Mouse (Mus musculus) liver, embryonic 15.5 days (tissue): ENCODE data around the gene Clasrp. TPM values are rescaled to one million over a fixed set of nuclear protein-coding genes. Genes with fewer than 3 reads are reported as not detected.

Experiments used
- ATAC-seq: fragments of 200-750 bp; cut with Nextera tagmentation; 2 replicates; pipeline ENCODE4 v1.8.0; 2017; ENCODE audit warnings: moderate number of reproducible peaks, mild to moderate bottlenecking, moderate library complexity; ENCODE audit not compliant: insufficient read depth
- H3K27ac ChIP-seq: fragments of 300-500 bp; sonication (generic); replicated peaks from 2 replicates; pipeline ENCODE4 v1.5.1; 2015; ENCODE audit warnings: mild to moderate bottlenecking, inconsistent platforms
- H3K27me3 ChIP-seq: fragments of 300-500 bp; sonication (generic); 2 replicates; pipeline ENCODE4 v1.6.1; 2015; ENCODE audit warnings: mild to moderate bottlenecking, inconsistent platforms
- H3K36me3 ChIP-seq: fragments of 300-500 bp; sonication (generic); replicated peaks from 2 replicates; pipeline ENCODE4 v1.6.1; 2015; ENCODE audit warnings: moderate library complexity, mild to moderate bottlenecking, inconsistent platforms
- H3K4me1 ChIP-seq: fragments of 300-500 bp; sonication (generic); replicated peaks from 2 replicates; pipeline ENCODE4 v1.6.1; 2015; ENCODE audit warnings: inconsistent platforms
- H3K4me2 ChIP-seq: fragments of 300-500 bp; sonication (generic); 2 replicates; pipeline ENCODE4 v1.6.1; 2015; ENCODE audit warnings: moderate library complexity, mild to moderate bottlenecking, inconsistent platforms
- H3K4me3 ChIP-seq: fragments of 300-500 bp; sonication (generic); replicated peaks from 2 replicates; pipeline ENCODE4 v1.5.1; 2015; ENCODE audit warnings: mild to moderate bottlenecking, inconsistent platforms
- H3K9ac ChIP-seq: fragments of 300-500 bp; sonication (generic); 2 replicates; pipeline ENCODE4 v1.6.1; 2015; ENCODE audit warnings: moderate library complexity, mild to moderate bottlenecking, inconsistent platforms
- H3K9me3 ChIP-seq: fragments of 300-500 bp; sonication (generic); replicated peaks from 2 replicates; pipeline ENCODE4 v1.6.1; 2016; ENCODE audit warnings: inconsistent platforms
- WGBS: fragments of 180-500 bp; shearing (Covaris S2); methylation state at CpG from one replicate; pipeline ENCODE4 v1.1.7; 2015; ENCODE audit warnings: mixed read lengths; ENCODE audit not compliant: insufficient replicate concordance; 5-methylcytosine and 5-hydroxymethylcytosine counted together
- polyA plus RNA-seq: library from polyadenylated mRNA; unstranded; fragments of >200 nt; fragmentation: Nextera tagmentation; extraction: Ambion mirVana; gene quantifications from 2 replicates; pipeline ENCODE4 v1.2.1, GENCODE M21; 2015

Clasrp gene
- 12.2 and 13.4 TPM in 2 replicates for polyA plus RNA-seq

DNA sequence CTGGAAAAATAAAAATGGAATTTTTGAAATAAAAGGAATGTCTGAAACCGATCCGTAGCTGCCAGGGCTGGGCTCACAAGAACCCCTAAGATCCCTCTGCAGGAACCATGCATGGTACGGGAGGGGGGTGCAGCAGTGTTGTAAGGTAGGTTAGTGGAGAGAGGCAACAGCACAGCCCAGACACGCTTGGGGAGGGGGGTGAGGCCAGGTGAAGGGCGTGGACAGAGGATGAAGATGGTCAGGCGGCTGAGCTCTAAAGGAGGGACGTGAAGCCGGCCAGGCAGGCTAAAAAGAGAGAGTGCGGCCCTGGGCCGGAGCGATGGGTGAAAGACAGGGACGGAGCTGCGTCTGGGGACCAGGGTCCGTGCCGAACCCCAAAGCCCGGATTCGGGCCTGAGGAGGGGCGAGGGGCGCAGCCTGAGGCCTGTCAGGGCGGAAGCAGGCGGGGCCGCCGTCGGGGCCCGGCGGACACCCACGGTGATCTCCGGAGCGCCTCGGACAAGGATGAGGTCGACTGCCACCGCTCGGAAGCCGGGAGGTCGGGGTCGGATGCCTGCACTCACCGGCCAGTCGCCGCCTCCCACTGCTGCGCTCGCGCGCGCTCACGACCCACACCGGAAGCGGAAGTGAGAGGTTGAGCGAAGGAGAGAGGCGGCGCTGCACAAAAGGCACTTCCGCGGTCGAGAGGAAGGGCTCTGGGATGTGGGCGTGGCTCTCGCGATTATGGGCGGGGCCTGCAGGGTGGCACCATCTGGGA is at the start of gene Clasrp:
Gene Clasrp (minus strand): TSS at position 638 of the 757 bp plus-strand sequence.
- peak within 1 kb of the TSS; percentile 96 for H3K9ac ChIP-seq
- no peaks in the 10 kb centered on the region for H3K9me3 ChIP-seq
- peaks cover 34% of the 10 kb centered on the region for H3K4me1 ChIP-seq
- H3K27me3 ChIP-seq: no peaks in the 10 kb centered on the region
- peak; percentile 90 for ATAC-seq
- peaks cover 29% of the 10 kb centered on the region for H3K36me3 ChIP-seq
- peak within 1 kb of the TSS; percentile 94 for H3K4me3 ChIP-seq
- 1% methylated on average over 57 of the region's 57 CpGs for WGBS
- H3K4me2 ChIP-seq: peak within 1 kb of the TSS; percentile 88
- peak within 1 kb of the TSS; percentile 79 for H3K27ac ChIP-seq

DNA sequence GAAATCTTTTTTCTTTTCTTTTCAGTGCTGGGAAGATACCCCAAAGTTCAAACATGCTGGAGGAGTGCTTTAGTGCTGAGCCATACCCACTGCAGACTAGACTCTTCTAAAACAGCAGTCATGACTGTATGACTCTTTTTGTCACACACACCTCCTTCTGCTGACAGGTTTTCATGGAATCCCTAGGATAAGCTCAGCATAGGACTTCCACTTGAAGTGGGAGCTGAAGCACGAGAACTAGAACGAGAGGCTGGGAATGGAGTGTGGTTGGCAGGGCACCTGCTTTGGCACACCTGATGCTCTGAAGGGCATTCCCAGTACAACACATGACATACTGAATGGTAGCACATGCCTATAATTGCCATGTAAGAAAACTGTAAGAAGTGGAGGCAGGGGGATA is 48.3 kb upstream of the Clasrp start:
- H3K4me1 ChIP-seq: peaks cover 21% of the 10 kb centered on the region
- H3K27ac ChIP-seq: no peak overlapping the region
- no peak overlapping the region for H3K4me2 ChIP-seq
- no peak overlapping the region for H3K4me3 ChIP-seq
- H3K9me3 ChIP-seq: no peaks in the 10 kb centered on the region
- no peak for ATAC-seq
- H3K27me3 ChIP-seq: no peaks in the 10 kb centered on the region
- no peak overlapping the region for H3K9ac ChIP-seq
- H3K36me3 ChIP-seq: peaks cover 83% of the 10 kb centered on the region
- WGBS: 85% methylated on average over 2 of the region's 2 CpGs

DNA sequence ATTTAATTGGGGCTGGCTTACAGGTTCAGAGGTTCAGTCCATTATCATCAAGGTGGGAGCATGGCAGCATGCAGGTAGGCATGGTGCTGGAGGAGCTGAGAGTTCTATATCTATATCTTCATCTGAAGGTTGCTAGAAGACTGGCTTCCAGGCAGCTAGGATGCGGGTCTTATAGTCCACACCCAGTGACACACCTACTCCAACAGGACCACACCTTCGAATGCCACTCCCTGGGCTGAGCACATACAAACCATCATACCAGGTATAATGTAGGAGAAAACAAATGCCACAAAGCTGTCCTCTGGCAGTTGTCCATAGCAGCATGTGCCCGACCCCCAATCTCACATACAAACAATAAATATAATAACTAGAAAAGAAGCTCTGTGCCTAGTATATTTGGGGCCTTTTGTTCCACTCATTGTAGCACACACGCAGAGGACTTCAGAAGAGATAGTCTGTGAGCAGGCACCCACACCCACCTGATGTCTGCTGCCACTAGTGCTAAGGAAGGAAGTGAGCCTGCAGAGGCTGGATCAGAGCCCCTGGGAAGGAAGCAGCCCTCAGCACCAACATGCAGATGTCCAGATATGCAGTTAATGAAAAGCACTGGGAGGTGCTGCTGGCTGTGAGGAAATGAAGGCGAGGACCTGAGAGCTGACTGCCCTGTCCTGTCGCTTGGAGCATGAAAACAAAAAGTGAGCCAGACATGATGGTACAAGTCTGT is 46.9 kb upstream of the Clasrp start:
- H3K27ac ChIP-seq: peak overlapping the region; percentile 25; the same call in 1 of the 2 replicates
- peak; percentile 58 for ATAC-seq
- H3K9ac ChIP-seq: no peak overlapping the region

DNA sequence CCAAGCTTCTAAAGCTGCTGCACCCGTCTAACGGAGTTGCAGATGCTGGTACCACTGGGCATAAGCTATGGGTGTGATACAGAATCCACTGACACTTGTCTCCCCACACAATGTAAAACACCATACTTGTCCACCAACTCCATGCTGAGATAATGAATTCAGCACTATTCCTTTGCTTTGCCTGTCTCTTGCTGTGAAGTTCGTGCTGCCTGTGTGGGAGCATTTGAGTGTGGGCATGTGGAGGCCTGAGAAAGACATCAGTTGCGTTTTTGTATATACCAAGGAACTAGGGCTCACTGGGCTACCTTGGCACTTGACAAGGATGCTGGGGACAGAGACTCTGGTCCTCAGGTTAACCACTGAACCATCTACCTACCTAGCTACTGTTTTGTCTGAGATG is 36.9 kb upstream of the Clasrp start:
- Histone ChIP-seq H3K4me3 (no peak overlapping the region), H3K4me2 (no peak overlapping the region), H3K9ac (no peak overlapping the region), H3K36me3 (peaks cover 100% of the 10 kb centered on the region), H3K27me3 (no peaks in the 10 kb centered on the region), H3K27ac (no peak overlapping the region), H3K9me3 (no peaks in the 10 kb centered on the region), H3K4me1 (no peaks in the 10 kb centered on the region)
- no peak for ATAC-seq
- WGBS: 85% methylated on average over 4 of the region's 4 CpGs

More for the DNA sequence above, 46.9 kb upstream of the Clasrp start:
- H3K4me2 ChIP-seq: 0 out of 2 replicates have a peak overlapping the region, but pooled peaks have one; percentile 2
- H3K4me1 ChIP-seq: peaks cover 21% of the 10 kb centered on the region
- H3K9me3 ChIP-seq: no peaks in the 10 kb centered on the region
- 42% methylated on average over 6 of the region's 6 CpGs for WGBS
- H3K36me3 ChIP-seq: peaks cover 93% of the 10 kb centered on the region
- no peak overlapping the region for H3K4me3 ChIP-seq
- H3K27me3 ChIP-seq: no peaks in the 10 kb centered on the region

DNA sequence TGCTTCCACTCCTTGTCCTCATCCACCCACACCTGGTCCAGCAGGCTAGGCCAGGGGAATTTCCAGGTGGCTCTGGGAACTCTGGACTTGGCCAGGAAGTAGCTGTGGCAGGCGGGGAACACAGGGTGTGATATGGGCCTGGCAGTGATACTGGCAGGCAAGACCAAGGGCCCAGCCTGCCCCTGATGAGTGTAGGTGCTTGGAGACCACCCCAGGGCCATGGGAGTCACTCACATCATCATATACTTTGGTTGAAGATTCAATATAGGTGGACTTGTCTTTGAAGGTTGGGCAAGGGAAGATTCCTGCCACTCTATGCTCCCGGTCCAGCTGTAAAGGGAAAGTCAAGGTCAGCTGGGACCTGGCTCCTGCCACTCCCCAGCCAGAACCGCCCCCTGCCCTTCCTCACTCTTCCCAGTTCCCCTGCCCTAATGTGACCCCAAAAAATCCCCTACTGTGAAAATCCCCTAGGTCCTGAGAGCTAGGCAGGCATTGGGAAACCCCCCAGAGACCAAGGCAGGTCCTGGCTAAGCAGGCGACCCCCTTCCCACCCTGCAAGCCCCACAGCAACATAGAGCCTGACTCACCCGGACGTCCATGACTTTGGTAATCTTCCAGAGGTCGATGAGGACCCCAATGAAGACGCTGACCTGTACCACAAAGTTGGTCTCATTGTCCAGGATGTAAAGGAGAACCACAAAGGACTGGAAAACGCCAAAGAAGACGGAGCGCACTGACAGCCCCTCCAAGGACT is 31.0 kb upstream of the Clasrp start:
- ATAC-seq: no peak
- no peak overlapping the region for H3K4me3 ChIP-seq
- H3K9ac ChIP-seq: no peak overlapping the region
- WGBS: 78% methylated on average over 11 of the region's 11 CpGs
- H3K36me3 ChIP-seq: peaks cover 85% of the 10 kb centered on the region
- H3K4me2 ChIP-seq: no peak overlapping the region
- H3K27ac ChIP-seq: no peak overlapping the region
- H3K4me1 ChIP-seq: peaks cover 27% of the 10 kb centered on the region
- no peaks in the 10 kb centered on the region for H3K9me3 ChIP-seq
- no peaks in the 10 kb centered on the region for H3K27me3 ChIP-seq

DNA sequence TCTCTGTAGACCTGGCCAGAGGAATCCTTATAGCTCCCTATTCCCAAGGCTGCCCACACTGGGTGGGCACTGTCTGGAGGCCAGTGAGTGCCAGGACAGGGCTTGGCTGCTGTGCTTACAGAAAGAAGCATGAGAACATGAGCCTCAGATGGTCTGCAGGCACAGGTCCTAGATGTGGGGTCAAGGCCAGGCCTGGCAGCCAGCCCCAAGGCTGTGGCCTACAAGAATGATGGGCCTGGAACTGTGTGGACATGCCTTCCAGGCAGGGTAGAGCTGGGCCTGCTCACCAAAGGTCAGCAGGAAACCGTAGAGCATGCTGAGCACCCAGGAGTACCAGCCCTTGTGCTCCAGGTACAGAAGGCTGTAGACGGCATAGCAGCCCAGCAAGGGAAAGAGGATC is 30.3 kb upstream of the Clasrp start:
- peaks cover 78% of the 10 kb centered on the region for H3K36me3 ChIP-seq
- WGBS: 80% methylated on average over 2 of the region's 2 CpGs

DNA sequence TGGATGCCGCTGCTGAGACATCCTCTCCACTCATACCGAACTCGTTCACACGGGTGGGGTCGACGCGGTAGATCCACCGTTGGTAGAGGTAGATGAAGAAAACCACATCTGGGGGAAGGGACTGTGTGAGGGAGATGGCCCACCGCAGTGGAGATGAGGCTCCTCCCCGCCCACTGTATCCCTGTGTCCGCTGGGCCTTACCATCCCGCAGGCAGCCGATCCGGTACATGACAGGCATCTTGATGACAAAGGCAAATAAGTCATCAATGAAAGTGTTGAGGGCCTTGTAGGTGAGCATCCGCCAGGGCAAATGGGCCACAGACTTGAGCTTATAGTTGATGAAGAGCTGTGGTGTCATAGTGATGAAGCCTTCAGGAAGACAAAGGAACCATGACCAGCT is 29.6 kb upstream of the Clasrp start:
- no peak overlapping the region for H3K4me3 ChIP-seq
- no peak overlapping the region for H3K4me2 ChIP-seq
- H3K9me3 ChIP-seq: no peaks in the 10 kb centered on the region
- peaks cover 71% of the 10 kb centered on the region for H3K36me3 ChIP-seq
- H3K27ac ChIP-seq: no peak overlapping the region
- 73% methylated on average over 15 of the region's 15 CpGs for WGBS
- no peak for ATAC-seq
- no peaks in the 10 kb centered on the region for H3K27me3 ChIP-seq
- H3K9ac ChIP-seq: no peak overlapping the region
- peaks cover 40% of the 10 kb centered on the region for H3K4me1 ChIP-seq

More for the DNA sequence above, 30.3 kb upstream of the Clasrp start:
- Histone ChIP-seq H3K4me2 (no peak overlapping the region), H3K9ac (no peak overlapping the region), H3K9me3 (no peaks in the 10 kb centered on the region), H3K4me3 (no peak overlapping the region), H3K4me1 (peaks cover 33% of the 10 kb centered on the region), H3K27ac (no peak overlapping the region), H3K27me3 (no peaks in the 10 kb centered on the region)
- ATAC-seq: no peak

DNA sequence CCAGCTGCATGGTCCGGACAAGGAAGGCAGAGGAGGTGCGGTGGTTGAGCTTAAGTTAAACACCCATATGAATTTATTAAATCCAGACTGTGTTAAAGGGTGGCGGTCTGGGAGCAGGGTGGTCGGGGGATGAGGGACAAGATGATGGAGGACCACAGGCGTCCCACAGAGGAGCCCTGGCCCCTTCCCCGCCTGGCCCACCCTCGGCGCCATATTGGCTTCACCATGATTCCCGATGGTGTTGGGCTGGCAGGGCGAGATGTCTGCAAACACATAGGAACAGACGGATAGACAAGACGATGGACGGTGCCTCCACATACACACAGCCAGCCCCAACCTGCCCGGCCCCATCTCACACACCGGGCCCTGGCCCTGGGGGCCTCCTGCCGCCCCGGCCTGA is 28.9 kb upstream of the Clasrp start:
- no peak overlapping the region; the same call in 1 of the 2 replicates for H3K9ac ChIP-seq
- H3K4me2 ChIP-seq: peak overlapping the region; percentile 45
- no peak overlapping the region for H3K4me3 ChIP-seq
- peaks cover 47% of the 10 kb centered on the region for H3K4me1 ChIP-seq
- peak overlapping the region; percentile 75 for H3K27ac ChIP-seq
- no peak for ATAC-seq
- H3K36me3 ChIP-seq: peaks cover 64% of the 10 kb centered on the region
- H3K27me3 ChIP-seq: no peaks in the 10 kb centered on the region
- WGBS: 78% methylated on average over 17 of the region's 17 CpGs
- no peaks in the 10 kb centered on the region for H3K9me3 ChIP-seq

DNA sequence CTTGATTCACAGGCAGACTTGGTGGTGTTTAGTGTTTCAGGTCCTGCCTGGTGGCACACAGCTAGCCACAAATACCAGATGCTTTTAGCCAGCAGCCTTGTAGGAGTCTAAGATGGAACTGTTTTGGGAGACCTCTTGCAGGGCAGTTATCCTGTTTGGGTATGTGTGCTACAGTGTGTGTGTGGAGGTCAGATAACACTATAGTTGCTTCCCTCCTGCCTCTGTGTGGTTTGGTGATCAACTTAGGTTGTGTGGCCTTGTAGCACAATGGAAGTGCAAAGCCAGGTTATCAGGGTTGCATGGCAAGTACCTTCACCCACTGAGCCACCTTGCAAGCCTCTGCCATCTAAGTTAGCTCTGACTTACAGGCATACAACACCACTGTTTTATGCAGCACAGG is 28.4 kb upstream of the Clasrp start:
- peak; percentile 61 for ATAC-seq
- peak overlapping the region; percentile 45 for H3K4me2 ChIP-seq
- peak overlapping the region; percentile 75 for H3K27ac ChIP-seq
- no peaks in the 10 kb centered on the region for H3K9me3 ChIP-seq
- H3K4me3 ChIP-seq: no peak overlapping the region
- peaks cover 60% of the 10 kb centered on the region for H3K36me3 ChIP-seq
- peak overlapping the region; percentile 8; the same call in 1 of the 2 replicates for H3K9ac ChIP-seq
- H3K27me3 ChIP-seq: no peaks in the 10 kb centered on the region
- peaks cover 52% of the 10 kb centered on the region for H3K4me1 ChIP-seq

DNA sequence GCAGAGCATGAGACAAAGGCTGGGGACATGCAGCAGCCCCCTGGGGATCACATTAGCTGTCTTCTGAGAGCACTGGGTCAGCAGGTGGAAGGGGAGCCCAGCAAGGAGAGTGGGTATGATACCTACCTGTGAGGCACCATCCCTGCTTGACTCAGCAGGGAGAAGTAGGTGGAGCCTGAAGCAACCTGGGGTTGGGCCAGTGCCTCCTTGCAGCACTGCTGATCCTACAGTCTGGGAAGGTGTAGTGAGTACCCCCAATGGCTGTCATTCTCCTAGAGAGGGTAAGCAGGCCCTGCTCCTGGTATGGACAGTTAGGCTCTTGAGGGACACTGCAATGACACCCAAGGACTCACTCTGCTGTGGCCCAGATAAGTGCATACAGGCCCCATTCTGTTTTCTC is 28.0 kb upstream of the Clasrp start:
- H3K4me2 ChIP-seq: peak overlapping the region; percentile 45
- peaks cover 54% of the 10 kb centered on the region for H3K4me1 ChIP-seq

DNA sequence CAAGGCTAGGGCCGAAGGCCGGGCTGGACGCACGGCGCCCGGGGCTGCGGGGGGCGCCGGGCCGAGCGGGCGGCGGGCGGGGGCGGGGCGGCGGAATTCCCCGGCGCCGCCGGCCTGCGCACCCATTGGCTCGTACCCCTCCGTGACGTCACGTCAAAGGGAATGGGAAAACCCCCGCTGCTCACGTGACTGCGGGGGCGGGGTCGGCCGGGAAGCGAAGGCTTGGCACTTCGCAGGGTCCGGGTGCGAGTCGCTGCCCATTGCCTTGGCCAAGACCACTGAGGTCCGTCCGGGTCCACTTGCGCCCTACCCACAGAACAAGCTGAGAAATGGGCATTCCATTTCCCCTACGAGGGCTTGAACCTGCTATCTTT is 25.1 kb upstream of the Clasrp start, which contains the start of gene Relb:
Gene Relb (minus strand): TSS at position 78 of the 374 bp plus-strand sequence.
- H3K4me3 ChIP-seq: peak within 1 kb of the TSS; percentile 78
- H3K9ac ChIP-seq: peak within 1 kb of the TSS; percentile 64
- H3K9me3 ChIP-seq: no peaks in the 10 kb centered on the region
- peak; percentile 44 for ATAC-seq
- peaks cover 54% of the 10 kb centered on the region for H3K4me1 ChIP-seq
- peak within 1 kb of the TSS; percentile 83 for H3K27ac ChIP-seq
- WGBS: under 1% methylated on average over 40 of the region's 41 CpGs
- peak within 1 kb of the TSS; percentile 100 for H3K4me2 ChIP-seq
- no peaks in the 10 kb centered on the region for H3K27me3 ChIP-seq
- H3K36me3 ChIP-seq: peaks cover 26% of the 10 kb centered on the region

More for the DNA sequence above, 28.0 kb upstream of the Clasrp start:
- H3K9me3 ChIP-seq: no peaks in the 10 kb centered on the region
- 0 out of 2 replicates have a peak overlapping the region, but pooled peaks have one; percentile 5 for H3K4me3 ChIP-seq
- ATAC-seq: peak; percentile 36
- H3K27me3 ChIP-seq: no peaks in the 10 kb centered on the region
- peaks cover 55% of the 10 kb centered on the region for H3K36me3 ChIP-seq
- H3K27ac ChIP-seq: peak overlapping the region; percentile 75
- H3K9ac ChIP-seq: peak overlapping the region; percentile 8; the same call in 1 of the 2 replicates
